Mouse (Mus musculus) cerebellum, adult 2 months (tissue): ENCODE data around the gene Olfr322.

Source experiments
- CTCF ChIP-seq: fragments of 200-500 bp; IDR thresholded peaks from 2 replicates; pipeline ENCODE4 v1.5.1; 2011; ENCODE audit warnings: low read depth, mild to moderate bottlenecking, control low read depth, low read length, moderate library complexity, borderline replicate concordance; ENCODE audit not compliant: insufficient read depth
- POLR2A ChIP-seq: fragments of 200-500 bp; IDR thresholded peaks from 2 replicates; pipeline ENCODE4 v1.6.1; 2011; ENCODE audit warnings: low read length, control low read depth, borderline replicate concordance; ENCODE audit not compliant: insufficient read depth

DNA sequence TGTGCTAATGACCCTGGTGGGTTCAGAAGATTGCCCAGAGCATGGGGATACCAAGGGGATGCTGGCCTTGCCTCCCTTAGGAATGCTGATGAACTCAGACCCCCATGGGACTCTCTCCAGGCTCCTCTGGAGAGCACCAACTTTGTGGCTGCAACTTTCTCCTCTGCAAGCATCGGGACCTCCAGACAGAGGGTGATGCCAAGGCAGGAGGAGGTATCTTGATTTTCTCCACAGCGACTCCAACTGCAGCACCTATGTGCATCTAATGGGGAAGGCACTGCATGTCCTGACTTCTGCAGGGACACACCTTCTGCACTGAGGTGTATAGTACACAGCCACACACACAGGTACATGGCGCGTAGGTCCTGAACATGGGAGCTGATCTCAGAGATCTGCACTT, at the start of gene Olfr322:
- TF ChIP-seq CTCF (no peak), POLR2A (no peak)
